Mouse (Mus musculus): Measurements from ENCODE around the gene 1700028K03Rik. TPM values are rescaled to one million over a fixed set of nuclear protein-coding genes. Genes with fewer than 3 reads are reported as not detected.

1700028K03Rik gene
- polyA plus RNA-seq, 1 experiment, result 0.30 TPM

DNA sequence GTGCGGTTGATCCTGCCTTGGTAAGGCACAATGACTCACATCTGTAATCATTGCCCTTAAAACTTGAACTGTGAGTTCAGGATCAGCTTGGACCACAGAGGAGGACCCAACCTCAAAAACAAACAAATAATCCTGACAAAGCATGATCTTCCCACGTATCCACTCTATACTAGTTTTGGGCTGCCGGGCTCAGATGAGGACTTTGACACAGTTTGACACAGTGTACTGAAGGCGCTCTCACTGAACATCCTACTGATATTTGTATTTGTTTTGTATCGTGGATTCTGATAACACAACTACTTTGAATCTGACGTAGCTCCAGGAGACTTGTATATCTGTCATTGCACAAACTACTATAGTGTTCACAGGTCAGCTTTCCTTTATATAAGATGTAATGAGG, 13.1 kb upstream of the 1700028K03Rik start:
- Histone ChIP-seq H3K9ac (ENCODE audit: low read depth, poor library complexity, severe bottlenecking) (no peak overlapping the region), H3K27ac (ENCODE audit: insufficient read depth, low read length) (no peak overlapping the region), H3K4me3 (ENCODE audit: low read depth, low read length) (no peak overlapping the region), H3K9me3 (replicated peaks; ENCODE audit: control insufficient read depth, insufficient read depth, low read length, poor library complexity, severe bottlenecking) (no peaks in the 10 kb centered on the region), H3K4me1 (ENCODE audit: control insufficient read depth, insufficient read depth, low read length) (no peaks in the 10 kb centered on the region), H3K27me3 (ENCODE audit: control insufficient read depth, insufficient read depth, low read length, poor library complexity, severe bottlenecking) (no peaks in the 10 kb centered on the region), H3K36me3 (ENCODE audit: control insufficient read depth, insufficient read depth, low read length, poor library complexity, severe bottlenecking) (no peaks in the 10 kb centered on the region)
- TF ChIP-seq EP300 (IDR thresholded peaks at IDR 0.05; ENCODE audit: insufficient read depth, low read depth, low read length), result no peak
- TF ChIP-seq POLR2A (IDR thresholded peaks at IDR 0.05; ENCODE audit: insufficient read depth, low read length), result no peak
- TF ChIP-seq CTCF (IDR thresholded peaks at IDR 0.05; ENCODE audit: low read depth, low read length), result no peak

DNA sequence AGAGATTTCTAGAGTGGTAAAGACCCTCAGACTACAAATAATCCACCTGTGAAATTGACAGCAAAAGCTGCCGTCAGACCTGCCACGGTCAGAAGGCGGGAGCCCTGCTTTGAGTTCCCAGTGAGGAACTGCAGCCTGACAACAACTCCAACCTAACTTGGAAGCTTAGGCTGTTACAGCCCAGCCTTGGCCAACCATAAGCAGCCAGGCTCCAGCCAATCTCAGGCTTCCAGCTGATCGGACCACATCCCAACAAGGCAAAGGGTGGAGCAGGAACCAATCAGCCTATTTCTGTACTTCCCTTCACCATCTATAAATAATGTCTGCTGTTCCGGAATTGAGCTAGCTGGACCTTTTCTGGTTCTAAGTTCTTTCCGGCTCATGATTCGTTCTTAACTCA, 12.6 kb upstream of the 1700028K03Rik start:
- Histone ChIP-seq H3K27ac (ENCODE audit: insufficient read depth, low read length) (no peak overlapping the region), H3K27me3 (ENCODE audit: control insufficient read depth, insufficient read depth, low read length, poor library complexity, severe bottlenecking) (no peaks in the 10 kb centered on the region; the same call in 1 of the 2 replicates), H3K9me3 (replicated peaks; ENCODE audit: control insufficient read depth, insufficient read depth, low read length, poor library complexity, severe bottlenecking) (no peaks in the 10 kb centered on the region), H3K4me1 (ENCODE audit: control insufficient read depth, insufficient read depth, low read length) (no peaks in the 10 kb centered on the region), H3K9ac (ENCODE audit: low read depth, poor library complexity, severe bottlenecking) (no peak overlapping the region), H3K36me3 (ENCODE audit: control insufficient read depth, insufficient read depth, low read length, poor library complexity, severe bottlenecking) (no peaks in the 10 kb centered on the region), H3K4me3 (ENCODE audit: low read depth, low read length) (no peak overlapping the region)
- TF ChIP-seq CTCF (IDR thresholded peaks at IDR 0.05; ENCODE audit: low read depth, low read length) (no peak), POLR2A (IDR thresholded peaks at IDR 0.05; ENCODE audit: insufficient read depth, low read length) (no peak), EP300 (IDR thresholded peaks at IDR 0.05; ENCODE audit: insufficient read depth, low read depth, low read length) (no peak)

DNA sequence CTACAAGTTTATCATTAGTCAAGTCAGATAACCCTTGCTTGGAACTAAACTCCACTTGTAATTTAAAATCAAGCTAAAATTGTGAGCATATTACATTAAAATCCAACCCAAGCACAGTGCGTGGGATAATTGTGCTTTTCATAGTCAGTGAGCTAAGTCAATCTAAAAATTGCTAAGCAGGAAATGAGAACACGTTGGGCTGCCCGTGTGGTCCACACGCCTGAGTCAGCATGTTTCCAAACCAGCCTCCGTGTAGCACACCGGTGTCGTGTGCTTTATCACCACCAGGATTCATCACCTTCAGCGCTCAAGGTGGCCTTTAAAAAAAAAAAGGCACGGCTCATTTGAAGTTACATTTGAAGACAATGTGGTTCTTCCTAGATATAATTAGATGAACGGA, 10.2 kb upstream of the 1700028K03Rik start:
- Histone ChIP-seq H3K9me3 (replicated peaks; ENCODE audit: control insufficient read depth, insufficient read depth, low read length, poor library complexity, severe bottlenecking) (no peaks in the 10 kb centered on the region), H3K27ac (ENCODE audit: insufficient read depth, low read length) (no peak overlapping the region), H3K4me1 (ENCODE audit: control insufficient read depth, insufficient read depth, low read length) (no peaks in the 10 kb centered on the region), H3K4me3 (ENCODE audit: low read depth, low read length) (no peak overlapping the region), H3K9ac (ENCODE audit: low read depth, poor library complexity, severe bottlenecking) (no peak overlapping the region), H3K27me3 (ENCODE audit: control insufficient read depth, insufficient read depth, low read length, poor library complexity, severe bottlenecking) (no peaks in the 10 kb centered on the region; the same call in 1 of the 2 replicates), H3K36me3 (ENCODE audit: control insufficient read depth, insufficient read depth, low read length, poor library complexity, severe bottlenecking) (no peaks in the 10 kb centered on the region)
- TF ChIP-seq POLR2A (IDR thresholded peaks at IDR 0.05; ENCODE audit: insufficient read depth, low read length) (no peak), EP300 (IDR thresholded peaks at IDR 0.05; ENCODE audit: insufficient read depth, low read depth, low read length) (no peak), CTCF (IDR thresholded peaks at IDR 0.05; ENCODE audit: low read depth, low read length) (no peak)

DNA sequence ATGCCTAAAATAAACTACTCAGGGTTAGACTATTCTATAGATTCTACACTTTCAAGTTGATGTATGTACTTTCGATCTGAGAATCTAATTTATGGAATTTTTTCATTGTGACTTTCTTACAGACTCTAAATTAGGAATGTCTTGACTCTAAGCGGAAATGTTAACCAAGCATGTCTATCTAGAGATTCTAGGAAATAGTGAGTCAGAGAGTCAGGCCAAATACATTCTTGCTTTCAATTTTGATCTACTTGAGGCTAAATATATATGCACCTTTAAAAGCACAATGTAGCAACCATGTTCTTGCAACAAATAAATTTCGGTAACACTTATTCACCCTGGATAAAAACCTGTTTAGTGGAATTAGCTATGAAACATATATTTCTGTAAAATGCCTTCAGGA, 5.7 kb upstream of the 1700028K03Rik start:
- H3K9me3 ChIP-seq (replicated peaks; ENCODE audit: control insufficient read depth, insufficient read depth, low read length, poor library complexity, severe bottlenecking), result no peaks in the 10 kb centered on the region
- H3K36me3 ChIP-seq (ENCODE audit: control insufficient read depth, insufficient read depth, low read length, poor library complexity, severe bottlenecking), result no peaks in the 10 kb centered on the region
- H3K27me3 ChIP-seq (ENCODE audit: control insufficient read depth, insufficient read depth, low read length, poor library complexity, severe bottlenecking), result no peaks in the 10 kb centered on the region; the same call in 1 of the 2 replicates
- no peak overlapping the region for H3K9ac ChIP-seq (ENCODE audit: low read depth, poor library complexity, severe bottlenecking)
- H3K4me3 ChIP-seq (ENCODE audit: low read depth, low read length), result no peak overlapping the region
- H3K27ac ChIP-seq (ENCODE audit: insufficient read depth, low read length), result no peak overlapping the region
- no peaks in the 10 kb centered on the region for H3K4me1 ChIP-seq (ENCODE audit: control insufficient read depth, insufficient read depth, low read length)
- no peak for TF ChIP-seq CTCF (IDR thresholded peaks at IDR 0.05; ENCODE audit: low read depth, low read length)
- TF ChIP-seq EP300 (IDR thresholded peaks at IDR 0.05; ENCODE audit: insufficient read depth, low read depth, low read length), result no peak
- no peak for TF ChIP-seq POLR2A (IDR thresholded peaks at IDR 0.05; ENCODE audit: insufficient read depth, low read length)

DNA sequence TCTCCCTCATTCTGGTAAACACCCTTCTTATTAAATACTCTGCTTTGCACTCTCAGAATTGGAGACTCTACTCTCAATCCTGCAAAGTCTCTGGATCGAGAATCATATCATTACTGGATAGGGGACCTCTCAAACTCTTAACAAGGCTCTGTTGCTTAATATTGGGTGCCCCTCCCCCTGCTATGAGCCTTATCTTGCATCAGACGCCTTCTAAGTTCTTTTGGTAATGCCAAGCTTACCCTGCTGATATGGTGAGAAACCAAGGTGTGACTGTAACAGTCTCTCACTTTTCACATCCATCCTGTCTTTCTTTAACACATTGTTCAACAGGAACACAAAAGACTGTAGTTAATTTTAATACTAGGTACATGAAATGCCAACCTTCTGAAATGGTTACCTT, 919 bp upstream of the 1700028K03Rik start:
- Histone ChIP-seq H3K9me3 (replicated peaks; ENCODE audit: control insufficient read depth, insufficient read depth, low read length, poor library complexity, severe bottlenecking) (no peaks in the 10 kb centered on the region), H3K4me1 (ENCODE audit: control insufficient read depth, insufficient read depth, low read length) (no peaks in the 10 kb centered on the region), H3K36me3 (ENCODE audit: control insufficient read depth, insufficient read depth, low read length, poor library complexity, severe bottlenecking) (no peaks in the 10 kb centered on the region), H3K4me3 (ENCODE audit: low read depth, low read length) (no peak overlapping the region), H3K27me3 (ENCODE audit: control insufficient read depth, insufficient read depth, low read length, poor library complexity, severe bottlenecking) (no peaks in the 10 kb centered on the region), H3K9ac (ENCODE audit: low read depth, poor library complexity, severe bottlenecking) (no peak overlapping the region), H3K27ac (ENCODE audit: insufficient read depth, low read length) (no peak overlapping the region)
- no peak for TF ChIP-seq CTCF (IDR thresholded peaks at IDR 0.05; ENCODE audit: low read depth, low read length)
- TF ChIP-seq POLR2A (IDR thresholded peaks at IDR 0.05; ENCODE audit: insufficient read depth, low read length), result no peak
- TF ChIP-seq EP300 (IDR thresholded peaks at IDR 0.05; ENCODE audit: insufficient read depth, low read depth, low read length), result no peak

DNA sequence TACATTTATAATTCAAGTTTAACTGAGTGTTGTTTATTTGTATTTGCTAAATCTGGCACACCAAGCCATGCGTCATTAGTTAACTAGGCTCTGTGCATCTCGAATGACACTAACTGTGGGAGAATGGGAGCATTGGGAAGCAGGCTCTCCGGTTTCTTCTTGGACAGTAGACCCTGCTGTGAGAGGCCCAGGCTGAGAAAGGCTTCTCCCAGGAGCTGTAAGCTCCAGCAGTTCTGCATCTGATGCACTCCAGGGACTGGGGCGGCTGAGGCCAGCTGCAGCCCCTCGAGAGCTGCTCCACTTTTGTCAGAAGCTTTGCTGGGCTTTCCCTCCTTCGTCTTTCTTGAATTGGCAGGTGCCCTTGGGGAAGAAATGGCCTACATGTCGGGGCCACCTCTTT, 7.2 kb downstream of the 1700028K03Rik start:
- H3K27me3 ChIP-seq (ENCODE audit: control insufficient read depth, insufficient read depth, low read length, poor library complexity, severe bottlenecking), result no peaks in the 10 kb centered on the region
- no peaks in the 10 kb centered on the region for H3K4me1 ChIP-seq (ENCODE audit: control insufficient read depth, insufficient read depth, low read length)
- no peak for TF ChIP-seq EP300 (IDR thresholded peaks at IDR 0.05; ENCODE audit: insufficient read depth, low read depth, low read length)
- TF ChIP-seq CTCF (IDR thresholded peaks at IDR 0.05; ENCODE audit: low read depth, low read length), result no peak
- TF ChIP-seq POLR2A (IDR thresholded peaks at IDR 0.05; ENCODE audit: insufficient read depth, low read length), result no peak
- no peaks in the 10 kb centered on the region for H3K36me3 ChIP-seq (ENCODE audit: control insufficient read depth, insufficient read depth, low read length, poor library complexity, severe bottlenecking)
- no peak overlapping the region for H3K4me3 ChIP-seq (ENCODE audit: low read depth, low read length)
- no peak overlapping the region for H3K9ac ChIP-seq (ENCODE audit: low read depth, poor library complexity, severe bottlenecking)
- H3K9me3 ChIP-seq (replicated peaks; ENCODE audit: control insufficient read depth, insufficient read depth, low read length, poor library complexity, severe bottlenecking), result no peaks in the 10 kb centered on the region
- no peak overlapping the region for H3K27ac ChIP-seq (ENCODE audit: insufficient read depth, low read length)
